Mouse (Mus musculus): ENCODE measurements around the gene Opn1mw.
"Not testable (repeated sequence)": the region's sequence is repeated elsewhere in the genome, so short reads cannot be mapped to it uniquely, and the experiment has no call there.

Opn1mw gene

GRCm38 (mm10) chrX:74127164-74127563 is at the start of gene Opn1mw:
Gene Opn1mw, plus strand, starts transcription at chrX:74127464.
- in situ Hi-C loops (cut with MboI; ENCODE audit: low sequenced_read_pairs): no loop called here

DNA sequence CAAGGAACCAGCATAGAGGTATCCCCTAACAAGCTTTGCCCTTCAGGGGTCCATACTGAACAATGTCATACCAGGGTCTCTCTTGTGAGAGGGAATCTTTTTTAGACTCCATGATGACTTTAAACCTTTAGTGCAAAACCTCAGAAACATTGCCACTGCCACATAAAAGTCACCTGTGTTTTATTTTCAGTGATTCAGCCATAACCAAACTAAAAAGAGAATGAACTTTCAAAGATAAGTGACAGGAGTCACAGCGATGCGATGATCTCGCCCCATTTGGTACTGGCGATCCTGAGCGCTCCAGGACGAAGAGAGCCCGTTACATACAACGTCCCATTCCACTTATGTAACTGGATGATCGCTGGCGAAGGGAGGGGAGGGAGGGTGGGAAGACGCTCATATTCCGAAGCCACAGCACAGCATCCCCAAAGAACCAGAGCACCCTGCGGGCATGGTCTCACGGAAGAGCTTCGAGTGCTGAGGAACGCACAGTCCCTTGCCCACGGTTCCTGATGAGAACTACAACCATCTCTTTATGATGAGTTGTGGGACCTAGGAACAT is 42.9 kb upstream of the Opn1mw start:
- in situ Hi-C loops (cut with MboI; ENCODE audit: low sequenced_read_pairs): no loop called here

GRCm38 (mm10) chrX:74084946-74085498 is 42.2 kb upstream of the Opn1mw start:
- in situ Hi-C loops (cut with MboI; ENCODE audit: low sequenced_read_pairs): no loop called here

GRCm38 (mm10) chrX:74085601-74086038 is 41.6 kb upstream of the Opn1mw start:
- in situ Hi-C loops (cut with MboI; ENCODE audit: low sequenced_read_pairs): no loop called here

- in situ Hi-C loops (cut with MboI; ENCODE audit: low sequenced_read_pairs): no loop called here
These were observed 32.1 kb upstream of the Opn1mw start for GRCm38 (mm10) chrX:74095130-74095529.

- in situ Hi-C loops (cut with MboI; ENCODE audit: low sequenced_read_pairs): no loop called here
These were observed 23.6 kb upstream of the Opn1mw start for GRCm38 (mm10) chrX:74103457-74104188.

DNA sequence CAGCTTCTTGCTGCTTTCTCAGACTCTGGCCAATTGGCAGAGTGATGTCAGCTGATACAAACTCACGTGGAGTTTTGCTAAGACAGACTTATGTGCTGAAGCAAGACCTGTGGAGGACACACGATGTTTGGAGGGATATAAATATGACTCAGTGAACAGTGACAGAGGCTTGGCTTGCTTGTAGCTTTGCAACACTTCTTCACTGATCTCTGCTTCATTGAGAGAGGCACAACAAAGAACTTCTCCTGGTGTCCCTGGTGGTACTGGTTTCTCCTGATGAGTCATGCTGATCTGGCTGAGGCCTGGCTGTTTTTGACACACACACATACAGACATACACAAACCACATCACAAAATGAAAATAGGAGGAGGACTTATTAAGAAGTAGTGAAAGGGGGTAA is 21.3 kb upstream of the Opn1mw start:
- in situ Hi-C loops (cut with MboI; ENCODE audit: low sequenced_read_pairs): no loop called here

DNA sequence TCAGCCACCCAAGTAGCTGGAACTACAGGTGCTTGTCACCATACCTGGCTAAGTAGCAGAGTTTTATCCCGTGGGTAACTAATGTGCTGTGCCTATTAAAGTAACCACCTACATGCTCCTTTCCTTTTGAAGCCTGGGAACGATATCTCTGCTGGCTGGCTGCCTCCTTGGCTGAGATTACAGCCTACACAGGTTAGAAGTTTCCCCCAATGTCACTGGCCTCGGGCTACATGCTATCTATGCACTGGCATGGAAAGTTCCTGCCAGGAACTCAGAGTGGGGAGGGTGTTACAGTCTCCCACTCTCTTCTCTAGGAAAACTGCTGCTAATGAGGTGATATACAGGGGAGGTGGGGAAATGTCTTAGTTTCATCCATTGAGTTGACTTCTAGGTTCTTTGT is 18.5 kb upstream of the Opn1mw start:
- in situ Hi-C loops (cut with MboI; ENCODE audit: low sequenced_read_pairs): no loop called here

DNA sequence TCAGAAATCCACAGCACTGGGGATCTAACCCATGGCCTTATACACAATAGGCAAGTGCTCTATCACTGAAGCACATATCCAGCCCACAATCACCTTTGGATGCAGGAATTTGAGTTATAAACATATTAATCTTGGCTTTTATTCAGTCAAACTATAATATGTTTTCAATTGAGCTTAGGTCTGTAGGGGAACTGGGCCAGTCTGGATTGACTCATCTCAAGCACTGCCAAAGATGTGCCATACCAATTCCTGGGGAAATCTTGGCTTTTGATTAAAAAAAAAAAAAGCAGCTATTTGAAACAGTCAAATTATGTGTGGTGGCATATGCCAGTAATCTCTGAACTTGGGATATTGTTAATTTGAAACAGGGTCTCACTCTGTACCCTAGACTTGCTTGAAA is 13.2 kb upstream of the Opn1mw start:
- in situ Hi-C loops (cut with MboI; ENCODE audit: low sequenced_read_pairs): loop anchor here (10.0 kb wide), 1 partner anchor 301 kb away; no protein-coding TSS in a partner anchor

GRCm38 (mm10) chrX:74115511-74115910 is 11.8 kb upstream of the Opn1mw start:
- in situ Hi-C loops (cut with MboI; ENCODE audit: low sequenced_read_pairs): loop anchor here (10.0 kb wide), 1 partner anchor 299 kb away; no protein-coding TSS in a partner anchor

DNA sequence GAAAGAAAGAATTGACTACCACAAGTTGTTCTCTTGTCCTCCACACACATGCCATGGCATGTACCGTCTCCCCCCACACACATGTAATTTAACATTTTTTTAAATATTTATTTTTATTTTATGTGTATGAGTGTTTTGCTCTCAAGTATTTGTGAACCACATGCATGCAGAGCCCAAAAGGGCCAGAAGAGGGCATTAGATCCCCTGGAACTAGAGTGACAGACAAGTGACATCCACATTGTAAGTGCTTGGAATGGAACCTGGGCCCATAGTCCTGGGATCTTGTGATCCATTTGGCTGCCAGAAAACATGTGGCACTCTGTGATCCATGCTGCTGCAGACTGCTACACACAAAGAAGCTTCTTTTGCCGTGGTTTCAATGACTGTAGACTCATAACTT is 2.3 kb upstream of the Opn1mw start:
- in situ Hi-C loops (cut with MboI; ENCODE audit: low sequenced_read_pairs): no loop called here

DNA sequence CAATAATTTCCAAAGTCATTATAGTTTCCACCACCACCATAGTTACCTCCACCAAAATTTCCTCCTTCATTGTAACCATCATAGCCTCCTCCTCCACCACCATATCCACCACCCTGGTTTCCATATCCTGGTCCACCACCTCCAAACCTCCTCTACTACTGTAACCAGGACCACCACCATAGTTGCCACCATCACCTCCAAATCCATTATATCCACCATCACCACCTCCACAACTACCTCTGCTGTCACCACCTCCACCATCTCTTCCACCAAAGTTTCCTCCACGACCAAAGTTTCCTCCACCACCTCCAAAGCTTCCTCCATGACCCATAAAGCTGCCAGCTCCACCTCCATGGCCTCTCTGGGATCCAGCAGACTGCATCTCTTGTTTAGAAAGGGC is 8.0 kb downstream of the Opn1mw start, which contains the start of gene Mecp2:
Mecp2 (minus strand) TSS at position 101 of the 400 bp plus-strand sequence.
- in situ Hi-C loops (cut with MboI; ENCODE audit: low sequenced_read_pairs): not testable (repeated sequence)

DNA sequence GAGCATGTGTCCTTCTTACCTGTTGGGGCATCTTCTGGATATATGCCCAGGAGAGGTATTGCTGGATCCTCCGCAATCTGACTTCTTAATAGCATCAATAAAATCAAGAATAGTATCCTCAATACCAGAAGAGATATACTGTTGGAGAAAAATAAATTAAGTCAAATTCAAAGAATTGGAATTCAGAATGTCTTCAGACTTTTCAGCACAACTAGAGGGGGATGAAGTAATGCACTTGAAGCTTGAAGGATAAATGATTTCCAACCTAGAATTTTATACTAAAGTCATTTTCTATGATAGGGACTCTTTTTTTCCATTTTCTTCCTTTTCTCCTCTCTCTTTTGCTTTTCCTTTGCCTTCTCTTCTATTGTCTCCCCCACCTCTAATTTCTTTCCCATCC is 40.5 kb downstream of the Opn1mw start, which contains the start of gene Tex28:
Tex28 (minus strand) TSS at position 101 of the 400 bp plus-strand sequence.
- in situ Hi-C loops (cut with MboI; ENCODE audit: low sequenced_read_pairs): no loop called here

- in situ Hi-C loops (cut with MboI; ENCODE audit: low sequenced_read_pairs): no loop called here
These were observed 49.7 kb downstream of the Opn1mw start, which contains the start of gene Tktl1 for GRCm38 (mm10) chrX:74176959-74177358. Gene Tktl1, plus strand, starts transcription at chrX:74177259.

All from CH12F3 (cell line).